Mouse (Mus musculus): ENCODE results near the gene Zswim8.

Zswim8 gene

GRCm38 (mm10) chr14:20707201-20708190, at the start of gene Zswim8:
Gene Zswim8 (plus strand): TSS chr14:20707552.
- DNase-seq: peak; percentile 92 to 93

- DNase-seq: peak; percentile 56 to 57
Observed at GRCm38 (mm10) chr14:20658326-20658725, 49.0 kb upstream of the Zswim8 start.

- DNase-seq: no peak
Observed at GRCm38 (mm10) chr14:20658902-20659301, 48.5 kb upstream of the Zswim8 start.

GRCm38 (mm10) chr14:20659687-20660086, 47.7 kb upstream of the Zswim8 start:
- no peak for DNase-seq

- DNase-seq: peak; percentile 95 to 97
Observed at GRCm38 (mm10) chr14:20660827-20661660, 46.3 kb upstream of the Zswim8 start.

GRCm38 (mm10) chr14:20661661-20662331, 45.6 kb upstream of the Zswim8 start:
- DNase-seq: peak; percentile 41 to 52

- no peak for DNase-seq
Observed at GRCm38 (mm10) chr14:20662740-20663139, 44.6 kb upstream of the Zswim8 start.

- DNase-seq: no peak
Observed at GRCm38 (mm10) chr14:20663601-20664000, 43.8 kb upstream of the Zswim8 start.

- no peak for DNase-seq
Observed at GRCm38 (mm10) chr14:20664436-20664835, 42.9 kb upstream of the Zswim8 start.

GRCm38 (mm10) chr14:20667469-20667868, 39.9 kb upstream of the Zswim8 start:
- no peak for DNase-seq

- DNase-seq: peak; percentile 77 to 84
Observed at GRCm38 (mm10) chr14:20668154-20668810, 39.1 kb upstream of the Zswim8 start, which contains the start of gene Synpo2l. Gene Synpo2l (minus strand): TSS chr14:20668354.

GRCm38 (mm10) chr14:20672990-20673389, 34.4 kb upstream of the Zswim8 start:
- peak; percentile 53 to 73 for DNase-seq

GRCm38 (mm10) chr14:20673735-20674063, 33.7 kb upstream of the Zswim8 start:
- peak; percentile 80 to 89 for DNase-seq

GRCm38 (mm10) chr14:20674064-20674833, 33.1 kb upstream of the Zswim8 start, which contains the start of gene Sec24c:
Gene Sec24c (plus strand): TSS chr14:20674308.
- peak; percentile 98 to 99 for DNase-seq

- DNase-seq: no peak
Observed at GRCm38 (mm10) chr14:20677906-20678305, 29.4 kb upstream of the Zswim8 start.

GRCm38 (mm10) chr14:20681742-20682141, 25.6 kb upstream of the Zswim8 start:
- DNase-seq: no peak

- peak; percentile 46 to 76 for DNase-seq
Observed at GRCm38 (mm10) chr14:20682498-20682897, 24.9 kb upstream of the Zswim8 start.

- no peak for DNase-seq
Observed at GRCm38 (mm10) chr14:20686576-20686975, 20.8 kb upstream of the Zswim8 start.

- no peak for DNase-seq
Observed at GRCm38 (mm10) chr14:20689009-20689408, 18.3 kb upstream of the Zswim8 start.

GRCm38 (mm10) chr14:20691772-20692171, 15.6 kb upstream of the Zswim8 start:
- no peak for DNase-seq

- DNase-seq: no peak
Observed at GRCm38 (mm10) chr14:20693589-20694101, 13.7 kb upstream of the Zswim8 start.
